ENCODE assay signal across 26 mouse cellular contexts in genomic region chr9:71830365-71830764, GRCm38 (mm10). TPM values are rescaled to one million over a fixed set of nuclear protein-coding genes. Genes with fewer than 3 reads are reported as not detected.
DNase-seq lines count a peak whose midpoint lies in the region; ATAC-seq lines count a peak whose summit lies in the region.
"Had no signal": no experiment of that assay in that cellular context is flagged by ENCODE, and none has a peak within 500 bp of the region (broad histone marks: within the 10 kb centered on the region; RNA-seq: fewer than 3 reads in every experiment).

No protein-coding gene starts in this region.

- 82% methylated on average over 5 of the region's 5 CpGs for WGBS in embryonic facial prominence, embryonic 10.5 days

- no peak for ATAC-seq in megakaryocyte-erythroid progenitor cell, adult 5-6 weeks (replicated peaks; ENCODE audit: low FRiP score, low TSS enrichment, poor library complexity, severe bottlenecking)
- ATAC-seq: forebrain, embryonic 14.5 days; intestine, postnatal 0 days; midbrain, embryonic 16.5 days; Patski had no signal

- 0 out of 2 replicates have a peak overlapping the region, but pooled peaks have one; percentile 25 for H3K27ac ChIP-seq in embryonic facial prominence, embryonic 10.5 days (replicated peaks)
- H3K27ac ChIP-seq: heart, adult 2 months; heart, embryonic 13.5 days; hindbrain, embryonic 14.5 days; limb, embryonic 12.5 days; lung, embryonic 15.5 days; stomach, embryonic 15.5 days had no signal

- no peaks in the 10 kb centered on the region for H3K27me3 ChIP-seq in embryonic facial prominence, embryonic 10.5 days (replicated peaks; ENCODE audit: low read depth, poor library complexity, severe bottlenecking)
- H3K27me3 ChIP-seq: heart, embryonic 13.5 days; limb, embryonic 12.5 days; lung, embryonic 15.5 days; Patski; stomach, embryonic 15.5 days had no signal

- intact Hi-C loops in gastrocnemius, postnatal 14 days (cut with DNase I; ENCODE audit: low total_unique reads) = loop anchor here (10.0 kb wide), 1 partner anchor 364 kb away; no protein-coding TSS in a partner anchor

- H3K36me3 ChIP-seq in embryonic facial prominence, embryonic 10.5 days (replicated peaks) = no peaks in the 10 kb centered on the region
- H3K36me3 ChIP-seq: G1E; heart, embryonic 13.5 days; limb, embryonic 12.5 days; lung, embryonic 15.5 days; stomach, embryonic 15.5 days had no signal

- peaks cover 44% of the 10 kb centered on the region for H3K4me1 ChIP-seq in embryonic facial prominence, embryonic 10.5 days
- H3K4me1 ChIP-seq: stomach, embryonic 15.5 days had no signal

- no peak overlapping the region for H3K4me3 ChIP-seq in embryonic facial prominence, embryonic 10.5 days
- H3K4me3 ChIP-seq: heart, adult 2 months; heart, embryonic 13.5 days; limb, embryonic 12.5 days; lung, embryonic 15.5 days; stomach, embryonic 15.5 days had no signal

- DNase-seq in adrenal gland, adult 2 months = peak; percentile 28
- no peak for DNase-seq in adrenal gland, postnatal 4 days (ENCODE audit: low spot score in 2 of 2)
- DNase-seq in gastrocnemius, postnatal 14 days = peak; percentile 26
- DNase-seq in gastrocnemius, postnatal 4 days (ENCODE audit: low spot score in 2 of 2) = no peak
- DNase-seq in kidney, adult 9 months = peak; percentile 36
- DNase-seq in kidney, adult 8-10 months = no peak
- no peak for DNase-seq in embryonic facial prominence, embryonic 10.5 days (ENCODE audit: low spot score)
- DNase-seq: adrenal gland, adult 8-10 months; cerebellum, adult 2 months; cerebellum, postnatal 25 days; gastrocnemius, postnatal 10 days; heart, adult 2 months; heart, postnatal 10 days; layer of hippocampus, postnatal 36 days; right cerebral cortex, postnatal 25 days had no signal

- H3K9me3 ChIP-seq in embryonic facial prominence, embryonic 10.5 days = no peaks in the 10 kb centered on the region
- H3K9me3 ChIP-seq: G1E; heart, embryonic 13.5 days; limb, embryonic 12.5 days; lung, embryonic 15.5 days; stomach, embryonic 15.5 days had no signal

RNA-seq across cellular contexts. Expression of gene Cgnl1, which starts 59.0 kb away (rescaled TPM):
- total RNA-seq in adrenal gland, adult 2 months (2021) = 10 to 100 TPM; 91.4 to 99.0 TPM
- 9.6 and 10.4 TPM in 2 replicates for polyA plus RNA-seq in adrenal gland, adult 2 months (2012; rRNA removed)
- total RNA-seq in adrenal gland, postnatal 4 days (2021) = 10 to 100 TPM; 49.1 to 68.6 TPM
- 1 to 10 TPM; 8.5 to 9.3 TPM for total RNA-seq in gastrocnemius, postnatal 14 days (2021)
- 10 to 100 TPM; 21.6 to 22.0 TPM for total RNA-seq in gastrocnemius, postnatal 4 days (2021)
- polyA plus RNA-seq in embryonic facial prominence, embryonic 10.5 days (2016; fragmentation: Nextera tagmentation; extraction: Ambion mirVana) = 10.8 and 11.1 TPM in 2 replicates
- total RNA-seq in megakaryocyte-erythroid progenitor cell, adult 5-6 weeks (2014; fragmentation: Nextera tagmentation) = not detected in 2 replicates
- total RNA-seq in megakaryocyte-erythroid progenitor cell, adult 5-6 weeks (2017) = not detected in 2 replicates

Comparison
In these comparisons a context has a peak if more than half of its experiments do, and no peak if none do; other contexts are left out.
1. DNase-seq: peak in adrenal gland, adult 2 months (single experiment), gastrocnemius, postnatal 14 days (single experiment) and kidney, adult 9 months (single experiment); none in adrenal gland, postnatal 4 days (0 of 2), gastrocnemius, postnatal 4 days (0 of 2), kidney, adult 8-10 months (0 of 2) and embryonic facial prominence, embryonic 10.5 days (single experiment).
2. RNA of gene Cgnl1, which starts 59.0 kb away (total RNA-seq): 91.4 to 99.0 TPM in adrenal gland, adult 2 months, 49.1 to 68.6 TPM in adrenal gland, postnatal 4 days, 21.6 to 22.0 TPM in gastrocnemius, postnatal 4 days and 8.5 to 9.3 TPM in gastrocnemius, postnatal 14 days; not detected in megakaryocyte-erythroid progenitor cell, adult 5-6 weeks; every median in the first group is over 4 times any median in the second.